Comparison of ENCODE assay signal across 18 mouse cellular contexts in genomic region chr19:21796333-21796732, GRCm38 (mm10). TPM values are rescaled to one million over a fixed set of nuclear protein-coding genes. Genes with fewer than 3 reads are reported as not detected.
DNase-seq lines count a peak whose midpoint lies in the region; ATAC-seq lines count a peak whose summit lies in the region.
"Had no signal": no experiment of that assay in that cellular context is flagged by ENCODE, and none has a peak within 500 bp of the region (broad histone marks: within the 10 kb centered on the region; RNA-seq: fewer than 3 reads in every experiment).

No protein-coding gene starts in this region.

- intact Hi-C loops in gastrocnemius, postnatal 36 days (cut with DNase I) = no loop called here

- DNase-seq in lung, postnatal 36 days = peak; percentile 21
- no peak for DNase-seq in lung, postnatal 10 days
- no peak for DNase-seq in gastrocnemius, postnatal 36 days
- DNase-seq in thymus, postnatal 0 days (ENCODE audit: low spot score) = no peak
- no peak for DNase-seq in spleen, postnatal 36 days (ENCODE audit: low spot score in 2 of 2)
- DNase-seq: adrenal gland, adult 2 months; adrenal gland, postnatal 10 days; adrenal gland, postnatal 25 days; cerebellum, adult 11 months; cerebellum, adult 18-20 months; cerebellum, adult 8-10 months; cerebellum, adult 9-11 months; cerebellum, postnatal 14 days; cerebellum, postnatal 36 days had no signal

- ATAC-seq in granulocyte monocyte progenitor cell, adult 5-6 weeks (replicated peaks; ENCODE audit: poor library complexity, severe bottlenecking) = peak; percentile 95
- ATAC-seq in megakaryocyte progenitor cell, adult 5-6 weeks (replicated peaks; ENCODE audit: poor library complexity) = peak; percentile 87
- ATAC-seq: forebrain, embryonic 13.5 days; forebrain, embryonic 15.5 days had no signal

RNA-seq across cellular contexts. Expression of gene Cemip2, which starts 18.2 kb away (rescaled TPM):
- total RNA-seq in granulocyte monocyte progenitor cell, adult 5-6 weeks (2014; fragmentation: Nextera tagmentation) = 10.1 and 13.9 TPM in 2 replicates
- total RNA-seq in granulocyte monocyte progenitor cell, adult 5-6 weeks (2017) = 24.0 and 24.5 TPM in 2 replicates
- total RNA-seq in megakaryocyte progenitor cell, adult 5-6 weeks (2015) = 11.6 and 11.8 TPM in 2 replicates
- 21.6 and 21.7 TPM in 2 replicates for total RNA-seq in megakaryocyte progenitor cell, adult 5-6 weeks (2017)
- 1 to 10 TPM; 6.5 to 8.9 TPM for total RNA-seq in gastrocnemius, postnatal 36 days (2021)
- polyA plus RNA-seq in thymus, postnatal 0 days (2015; fragmentation: Nextera tagmentation; extraction: Ambion mirVana) = 4.7 and 5.6 TPM in 2 replicates
